Mouse (Mus musculus) heart, adult 2 months (tissue): ENCODE data around the gene Gm42372.

Source experiments
- CTCF ChIP-seq: fragments of 200-600 bp; IDR thresholded peaks from 2 replicates; pipeline ENCODE4 v1.8.1; 2022; ENCODE audit warnings: antibody characterized with exemption, mild to moderate bottlenecking, moderate library complexity
- EP300 ChIP-seq: fragments of 200-500 bp; IDR thresholded peaks from 2 replicates; pipeline ENCODE4 v1.6.1; 2011; ENCODE audit warnings: low read depth, low read length, control low read depth; ENCODE audit not compliant: insufficient read depth
- POLR2A ChIP-seq: fragments of 200-500 bp; IDR thresholded peaks from 2 replicates; pipeline ENCODE4 v1.6.1; 2011; ENCODE audit warnings: mild to moderate bottlenecking, low read depth, low read length, control low read depth; ENCODE audit not compliant: insufficient read depth

DNA sequence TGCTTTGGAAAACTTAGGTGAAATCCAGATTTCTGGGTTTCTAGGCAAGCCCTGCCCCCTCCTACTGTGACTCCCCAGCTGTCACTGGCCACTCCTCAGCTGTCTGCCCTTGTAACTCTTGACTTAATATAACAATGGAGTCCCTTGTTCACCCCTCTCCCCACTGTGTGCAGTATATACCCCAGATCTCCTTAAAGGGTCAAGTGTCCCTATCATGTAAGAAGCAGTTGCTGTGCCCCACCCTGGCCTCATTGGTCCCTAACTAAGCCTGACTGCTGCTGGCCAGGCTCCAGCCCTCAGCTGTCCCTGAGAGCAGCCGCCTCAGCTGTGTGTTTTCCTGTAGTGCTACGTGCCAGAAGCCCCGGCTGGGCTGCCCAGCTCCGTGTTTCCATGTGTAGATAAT is 34.9 kb upstream of the Gm42372 start:
- TF ChIP-seq CTCF: no peak
- no peak for TF ChIP-seq POLR2A
- TF ChIP-seq EP300: no peak
